30 mouse cellular contexts compared by ENCODE assay signal in the genomic region with DNA sequence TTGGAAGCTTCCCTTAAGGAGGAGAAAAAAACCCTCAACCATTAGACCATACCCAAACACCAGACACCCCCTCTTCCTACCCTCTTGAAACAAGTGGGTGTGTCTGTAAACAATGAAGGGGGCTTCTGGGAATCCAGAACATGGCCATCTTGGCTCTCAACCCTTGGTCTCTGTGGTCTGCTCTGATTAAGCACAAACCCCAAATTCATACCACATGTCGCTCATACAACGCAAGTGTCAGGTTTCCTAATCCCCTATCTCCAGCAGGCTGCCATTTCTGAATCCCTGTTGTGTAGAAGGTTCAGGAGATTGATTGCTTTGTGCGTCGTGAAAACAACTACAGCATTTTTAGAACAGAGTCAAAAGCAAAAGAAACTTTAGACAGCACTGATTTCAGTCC.
"Had no signal": no experiment of that assay in that cellular context is flagged by ENCODE, and none has a peak within 500 bp of the region (broad histone marks: within the 10 kb centered on the region; RNA-seq: fewer than 3 reads in every experiment).

No protein-coding gene starts in this region.

- ATAC-seq: hindbrain, embryonic 16.5 days; inflammation-experienced regulatory T-cells, adult 6 months; intestine, embryonic 15.5 days; intestine, postnatal 0 days; liver, postnatal 0 days had no signal

- H3K27ac ChIP-seq: gastrocnemius, adult 2 months; heart, embryonic 10.5 days; hindbrain, embryonic 10.5 days; hindbrain, embryonic 12.5 days; hindbrain, embryonic 14.5 days; intestine, embryonic 15.5 days; kidney, embryonic 15.5 days; kidney, postnatal 0 days; limb, embryonic 10.5 days; limb, embryonic 12.5 days; liver, embryonic 13.5 days; liver, embryonic 15.5 days had no signal

- H3K4me1 ChIP-seq: intestine, embryonic 15.5 days; liver, embryonic 13.5 days; liver, embryonic 15.5 days had no signal

- H3K27me3 ChIP-seq: heart, embryonic 12.5 days; hindbrain, embryonic 12.5 days; intestine, embryonic 15.5 days; kidney, embryonic 15.5 days; limb, embryonic 12.5 days; liver, embryonic 13.5 days; liver, embryonic 15.5 days had no signal

- DNase-seq: gastrocnemius, adult 2 months; gastrocnemius, postnatal 10 days; gastrocnemius, postnatal 25 days; heart, adult 18-20 months; heart, postnatal 10 days; heart, postnatal 4 days; kidney, adult 18-20 months; kidney, adult 8-10 months; kidney, postnatal 14 days; kidney, postnatal 36 days; layer of hippocampus, adult 9-11 months; layer of hippocampus, postnatal 36 days; liver; liver, embryonic 13.5 days; liver, postnatal 0 days had no signal

- H3K9me3 ChIP-seq: heart, embryonic 10.5 days; heart, embryonic 12.5 days; hindbrain, embryonic 10.5 days; hindbrain, embryonic 12.5 days; intestine, embryonic 15.5 days; kidney, embryonic 15.5 days; limb, embryonic 10.5 days; limb, embryonic 12.5 days; liver, embryonic 13.5 days; liver, embryonic 15.5 days had no signal

- H3K36me3 ChIP-seq: heart, embryonic 10.5 days; heart, embryonic 12.5 days; hindbrain, embryonic 10.5 days; hindbrain, embryonic 12.5 days; intestine, embryonic 15.5 days; kidney, embryonic 15.5 days; limb, embryonic 10.5 days; limb, embryonic 12.5 days; liver, embryonic 13.5 days; liver, embryonic 15.5 days had no signal

- H3K4me2 ChIP-seq: heart, embryonic 12.5 days; hindbrain, embryonic 12.5 days; hindbrain, embryonic 14.5 days; intestine, embryonic 15.5 days; kidney, embryonic 15.5 days; limb, embryonic 12.5 days; liver, embryonic 11.5 days; liver, embryonic 13.5 days; liver, embryonic 15.5 days had no signal

- H3K9ac ChIP-seq: heart, embryonic 12.5 days; hindbrain, embryonic 12.5 days; hindbrain, embryonic 14.5 days; intestine, embryonic 15.5 days; kidney, embryonic 15.5 days; limb, embryonic 12.5 days; liver, embryonic 13.5 days; liver, embryonic 15.5 days; liver, postnatal 0 days had no signal

- H3K4me3 ChIP-seq: gastrocnemius, adult 2 months; heart, embryonic 10.5 days; heart, embryonic 12.5 days; hindbrain, embryonic 10.5 days; hindbrain, embryonic 12.5 days; intestine, embryonic 15.5 days; kidney, embryonic 15.5 days; limb, embryonic 10.5 days; limb, embryonic 12.5 days; liver, embryonic 13.5 days; liver, embryonic 15.5 days had no signal
